Mouse (Mus musculus) midbrain, postnatal 0 days (tissue): ENCODE data around the gene Gch1. TPM values are rescaled to one million over a fixed set of nuclear protein-coding genes. Genes with fewer than 3 reads are reported as not detected.

Experiments
- ATAC-seq: fragments of 200-750 bp; cut with Nextera tagmentation; 2 replicates; pipeline ENCODE4 v1.8.0; 2017; ENCODE audit warnings: moderate number of reproducible peaks, mild to moderate bottlenecking, moderate TSS enrichment, moderate library complexity; ENCODE audit not compliant: low FRiP score
- DNase-seq: peaks from one replicate; pipeline ENCODE4 v3.0.0-alpha.2; 2015; ENCODE audit warnings: low spot score
- H3K27ac ChIP-seq: fragments of 300-500 bp; sonication (generic); 2 replicates; pipeline ENCODE4 v1.5.1; 2014; ENCODE audit warnings: low read depth, mild to moderate bottlenecking, low read length, mixed read lengths
- H3K27me3 ChIP-seq: fragments of 300-500 bp; sonication (generic); 2 replicates; pipeline ENCODE4 v1.6.1; 2014; ENCODE audit warnings: low read length, control low read depth, mixed read lengths; ENCODE audit not compliant: insufficient read depth
- H3K36me3 ChIP-seq: fragments of 300-500 bp; sonication (generic); 2 replicates; pipeline ENCODE4 v1.6.1; 2014; ENCODE audit warnings: low read length, control low read depth, mixed read lengths; ENCODE audit not compliant: insufficient read depth
- H3K4me1 ChIP-seq: fragments of 300-500 bp; sonication (generic); 2 replicates; pipeline ENCODE4 v1.6.1; 2014; ENCODE audit warnings: mild to moderate bottlenecking, control low read depth, antibody characterized with exemption, low read length, mixed read lengths; ENCODE audit not compliant: insufficient read depth
- H3K4me2 ChIP-seq: fragments of 300-500 bp; sonication (generic); 2 replicates; pipeline ENCODE4 v1.6.1; 2014; ENCODE audit warnings: low read depth, mild to moderate bottlenecking, low read length, mixed read lengths; ENCODE audit not compliant: poor library complexity, severe bottlenecking
- H3K4me3 ChIP-seq: fragments of 300-500 bp; sonication (generic); 2 replicates; pipeline ENCODE4 v1.5.1; 2014; ENCODE audit warnings: low read depth, mild to moderate bottlenecking, low read length, moderate library complexity
- H3K9ac ChIP-seq: fragments of 300-500 bp; sonication (generic); replicated peaks from 2 replicates; pipeline ENCODE4 v1.6.1; 2014; ENCODE audit warnings: mild to moderate bottlenecking, low read length, moderate library complexity, mixed read lengths; ENCODE audit not compliant: poor library complexity, severe bottlenecking
- H3K9me3 ChIP-seq: fragments of 300-500 bp; sonication (generic); 2 replicates; pipeline ENCODE4 v1.6.1; 2016; ENCODE audit warnings: low read length, control low read depth
- CTCF ChIP-seq: IDR thresholded peaks from 2 replicates; pipeline ENCODE4 v1.5.1; 2016; ENCODE audit warnings: antibody characterized with exemption, mild to moderate bottlenecking
- WGBS: fragments of 180-500 bp; shearing (Covaris S2); extraction: QIAGEN DNeasy Blood & Tissue Kit; methylation state at CpG from one replicate; pipeline ENCODE4 v1.1.7; 2014; 5-methylcytosine and 5-hydroxymethylcytosine counted together
- polyA plus RNA-seq: library from polyadenylated mRNA; unstranded; fragments of >200 nt; fragmentation: Nextera tagmentation; extraction: Ambion mirVana; gene quantifications from 2 replicates; pipeline ENCODE4 v1.2.1, GENCODE M21; 2015
- total RNA-seq: library from RNA; depleted of rRNA; stranded (reverse); fragments of >200 nt; gene quantifications from 2 replicates; pipeline ENCODE4 v1.2.3, GENCODE M21; 2014

Gch1 gene
- total and polyA plus RNA-seq, 2 experiments from 2014 or later: 5.3 to 8.8 TPM

DNA sequence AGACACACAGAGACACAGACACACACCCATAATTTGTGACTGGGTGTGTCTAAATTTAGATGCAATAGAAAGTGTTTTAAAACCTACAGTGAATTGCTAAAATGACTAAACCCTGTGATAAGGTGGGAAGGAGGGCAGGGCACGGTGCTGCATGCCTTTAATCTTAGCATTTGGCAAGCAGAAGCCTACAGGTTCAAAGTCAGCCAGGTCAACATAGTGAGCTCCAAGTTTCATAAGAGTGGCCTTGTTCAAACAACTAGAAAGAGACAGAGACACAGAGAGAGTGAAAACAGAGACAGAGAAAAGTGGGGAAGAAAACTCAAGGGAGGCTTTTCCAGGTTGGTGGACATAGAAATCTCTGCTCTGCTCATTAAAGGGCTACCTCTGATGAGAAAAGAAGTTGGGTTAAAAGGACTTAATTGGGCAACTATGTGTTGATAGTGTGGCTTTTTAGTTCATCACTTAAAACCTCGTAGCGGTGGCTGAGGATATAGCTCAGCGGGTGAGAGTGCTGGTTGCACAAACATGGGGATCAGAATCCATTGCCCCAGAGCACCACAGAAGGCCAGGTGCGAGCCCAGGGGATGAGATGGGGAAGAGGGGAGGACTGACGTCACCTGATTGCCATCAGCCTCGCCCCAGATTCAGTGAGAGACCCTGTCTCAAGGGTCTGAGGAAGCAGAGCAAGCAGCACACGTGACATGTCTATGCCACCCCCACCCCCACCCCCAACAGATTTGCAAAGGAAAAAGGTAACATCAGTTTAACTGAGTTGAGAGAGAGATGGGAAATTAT is 31.2 kb upstream of the Gch1 start:
- H3K27me3 ChIP-seq: no peaks in the 10 kb centered on the region
- H3K4me1 ChIP-seq: no peaks in the 10 kb centered on the region
- H3K9ac ChIP-seq: no peak overlapping the region
- no peak for TF ChIP-seq CTCF
- H3K27ac ChIP-seq: no peak overlapping the region
- ATAC-seq: no peak
- no peaks in the 10 kb centered on the region for H3K9me3 ChIP-seq
- H3K4me3 ChIP-seq: no peak overlapping the region
- 87% methylated on average over 8 of the region's 8 CpGs for WGBS
- H3K4me2 ChIP-seq: no peak overlapping the region
- no peaks in the 10 kb centered on the region for H3K36me3 ChIP-seq
- no peak for DNase-seq

GRCm38 (mm10) chr14:47218766-47219606 is 29.8 kb upstream of the Gch1 start:
- ATAC-seq (no peak), DNase-seq (no peak)
- Histone ChIP-seq H3K27me3 (no peaks in the 10 kb centered on the region), H3K9ac (no peak overlapping the region), H3K36me3 (no peaks in the 10 kb centered on the region), H3K27ac (no peak overlapping the region), H3K4me2 (no peak overlapping the region), H3K4me3 (no peak overlapping the region), H3K4me1 (no peaks in the 10 kb centered on the region), H3K9me3 (no peaks in the 10 kb centered on the region)
- TF ChIP-seq CTCF: no peak
- 85% methylated on average over 9 of the region's 9 CpGs for WGBS

DNA sequence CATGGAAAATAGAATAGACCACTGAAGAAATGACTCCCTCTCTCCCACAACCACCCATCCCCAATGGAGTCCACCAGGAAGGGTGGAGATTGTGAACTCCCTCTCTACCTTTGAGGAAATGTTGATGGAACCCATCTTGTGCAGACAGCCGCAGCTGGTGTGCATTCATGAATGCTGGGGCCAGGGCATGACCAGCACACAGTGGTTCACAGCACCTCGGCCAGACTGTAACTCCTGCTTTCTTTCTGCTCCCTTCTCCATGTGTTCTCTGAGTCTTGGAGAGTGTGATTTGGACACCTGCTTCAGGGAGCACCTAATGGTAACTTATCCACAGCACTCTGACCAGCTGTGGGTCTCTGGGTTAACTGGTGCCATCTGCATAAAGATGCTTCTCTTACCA is 27.3 kb upstream of the Gch1 start:
- H3K4me2 ChIP-seq: no peak overlapping the region
- 91% methylated on average over 2 of the region's 2 CpGs for WGBS
- H3K9ac ChIP-seq: no peak overlapping the region
- no peaks in the 10 kb centered on the region for H3K4me1 ChIP-seq
- no peak for DNase-seq
- no peak for ATAC-seq
- no peak overlapping the region for H3K27ac ChIP-seq
- H3K9me3 ChIP-seq: no peaks in the 10 kb centered on the region
- no peaks in the 10 kb centered on the region for H3K36me3 ChIP-seq
- H3K27me3 ChIP-seq: no peaks in the 10 kb centered on the region
- TF ChIP-seq CTCF: no peak
- H3K4me3 ChIP-seq: no peak overlapping the region

DNA sequence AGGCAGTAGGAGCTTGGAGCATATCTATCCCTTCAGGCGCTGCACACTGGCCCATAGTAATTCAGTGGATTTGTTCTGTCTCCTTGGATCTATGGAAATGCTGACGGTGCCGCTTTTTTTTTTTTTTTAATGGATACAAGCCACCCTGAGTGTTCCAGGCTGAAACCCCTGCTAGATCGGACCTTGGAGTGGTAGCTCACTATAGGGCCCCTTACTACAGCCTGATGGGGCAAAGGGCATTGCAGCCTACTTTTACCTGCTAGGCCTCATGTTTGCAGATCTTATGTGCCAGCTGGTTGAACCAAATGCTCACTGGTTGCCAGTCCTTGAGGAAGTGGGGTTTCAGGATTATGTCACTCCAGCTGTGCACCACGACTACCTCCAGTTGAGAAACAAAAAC is 25.2 kb upstream of the Gch1 start:
- DNase-seq: no peak
- H3K36me3 ChIP-seq: no peaks in the 10 kb centered on the region
- H3K9me3 ChIP-seq: no peaks in the 10 kb centered on the region
- H3K4me2 ChIP-seq: no peak overlapping the region
- no peak for TF ChIP-seq CTCF
- WGBS: 85% methylated on average over 5 of the region's 5 CpGs
- no peak for ATAC-seq
- H3K27me3 ChIP-seq: no peaks in the 10 kb centered on the region
- no peak overlapping the region for H3K9ac ChIP-seq
- H3K27ac ChIP-seq: no peak overlapping the region
- H3K4me3 ChIP-seq: no peak overlapping the region
- H3K4me1 ChIP-seq: no peaks in the 10 kb centered on the region

DNA sequence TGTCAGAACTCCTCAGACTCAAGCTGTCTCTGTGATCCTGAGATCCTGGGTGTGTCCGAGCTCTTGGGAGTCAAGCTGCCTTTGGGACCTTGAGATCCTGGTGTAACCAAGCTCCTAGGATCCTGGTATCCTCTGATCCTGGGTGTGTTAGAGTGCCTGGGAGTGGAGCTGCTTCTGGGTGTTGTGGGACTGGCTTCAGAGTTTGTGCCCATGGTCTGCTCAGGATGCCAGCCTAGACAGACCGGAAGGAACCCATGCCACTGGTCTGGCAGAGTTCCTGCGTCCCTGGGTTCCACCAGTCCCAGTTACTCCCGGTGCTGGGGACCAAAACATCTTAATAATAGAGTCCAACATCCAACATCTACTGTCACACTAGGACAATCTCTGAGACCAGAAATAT is 24.1 kb upstream of the Gch1 start:
- Histone ChIP-seq H3K4me2 (no peak overlapping the region), H3K4me1 (no peaks in the 10 kb centered on the region), H3K27me3 (no peaks in the 10 kb centered on the region), H3K27ac (no peak overlapping the region), H3K36me3 (no peaks in the 10 kb centered on the region), H3K9me3 (no peaks in the 10 kb centered on the region), H3K9ac (no peak overlapping the region), H3K4me3 (no peak overlapping the region)
- DNase-seq (no peak), ATAC-seq (no peak)
- TF ChIP-seq CTCF: no peak
- WGBS: 88% methylated on average over 4 of the region's 4 CpGs

- no peaks in the 10 kb centered on the region for H3K36me3 ChIP-seq
- no peak overlapping the region for H3K9ac ChIP-seq
- no peak overlapping the region for H3K4me3 ChIP-seq
- H3K4me2 ChIP-seq: no peak overlapping the region
- 80% methylated on average over 4 of the region's 4 CpGs for WGBS
- DNase-seq: no peak
- H3K27ac ChIP-seq: no peak overlapping the region
- no peaks in the 10 kb centered on the region for H3K9me3 ChIP-seq
- TF ChIP-seq CTCF: no peak
- no peak for ATAC-seq
- H3K27me3 ChIP-seq: no peaks in the 10 kb centered on the region
- H3K4me1 ChIP-seq: no peaks in the 10 kb centered on the region
Observed at GRCm38 (mm10) chr14:47209669-47210164, 20.5 kb upstream of the Gch1 start.
